Mouse (Mus musculus) MEL (cell line): ENCODE data around the gene Smug1. TPM values are rescaled to one million over a fixed set of nuclear protein-coding genes. Genes with fewer than 3 reads are reported as not detected.

Source experiments
- DNase-seq: peaks from one replicate; pipeline ENCODE4 v3.0.0; 2011; ENCODE audit warnings: low read depth, low spot score
- H3K27ac ChIP-seq: 2 replicates; pipeline ENCODE4 v1.5.1; 2012; ENCODE audit warnings: low read depth, mild to moderate bottlenecking, control low read depth, low read length, moderate library complexity; ENCODE audit not compliant: control insufficient read depth
- H3K27me3 ChIP-seq, 2 experiments: fragments of 150-350 bp in 1 of 2; sonication (generic) in 1 of 2; 2 replicates each; pipeline ENCODE4 v1.6.1; 2012; ENCODE audit warnings: low read length in 2 of 2, mild to moderate bottlenecking in 2 of 2, improper control_type of control experiment in 1 of 2, moderate library complexity in 1 of 2; ENCODE audit not compliant: insufficient read depth in 2 of 2, control insufficient read depth in 1 of 2
- H3K36me3 ChIP-seq, 2 experiments: 2 replicates each; pipeline ENCODE4 v1.6.1; 2012 to 2014; ENCODE audit warnings: low read length in 2 of 2, improper control_type of control experiment in 1 of 2, inconsistent platforms in 1 of 2, mild to moderate bottlenecking in 1 of 2; ENCODE audit not compliant: insufficient read depth in 2 of 2, control insufficient read depth in 1 of 2
- H3K4me1 ChIP-seq, 2 experiments: fragments of 150-350 bp in 1 of 2; sonication (generic) in 1 of 2; 2 replicates each; pipeline ENCODE4 v1.6.1; 2012; ENCODE audit warnings: low read length in 2 of 2, improper control_type of control experiment in 1 of 2, mild to moderate bottlenecking in 1 of 2; ENCODE audit not compliant: insufficient read depth in 2 of 2, control insufficient read depth in 1 of 2
- H3K4me3 ChIP-seq, 2 experiments: fragments of 150-350 bp in 1 of 2; sonication (generic) in 1 of 2; 2 replicates each; pipeline ENCODE4 v1.5.1; 2012; ENCODE audit warnings: low read depth in 2 of 2, low read length in 2 of 2, mild to moderate bottlenecking in 2 of 2, moderate library complexity in 2 of 2, control low read depth in 1 of 2, improper control_type of control experiment in 1 of 2; ENCODE audit not compliant: control insufficient read depth in 1 of 2, insufficient read depth in 1 of 2
- H3K79me2 ChIP-seq: 2 replicates; pipeline ENCODE4 v1.6.1; 2012; ENCODE audit warnings: mild to moderate bottlenecking, low read length, moderate library complexity; ENCODE audit not compliant: control insufficient read depth, poor library complexity, insufficient read depth
- H3K9ac ChIP-seq: 2 replicates; pipeline ENCODE4 v1.6.1; 2012; ENCODE audit warnings: low read depth, mild to moderate bottlenecking, control low read depth, low read length, moderate library complexity; ENCODE audit not compliant: control insufficient read depth, poor library complexity, severe bottlenecking
- H3K9me3 ChIP-seq: fragments of 150-350 bp; sonication (generic); replicated peaks from 2 replicates; pipeline ENCODE4 v1.6.1; 2012; ENCODE audit warnings: mild to moderate bottlenecking, low read length, improper control_type of control experiment, moderate library complexity; ENCODE audit not compliant: insufficient read depth
- CHD1 ChIP-seq: IDR thresholded peaks from 2 replicates; pipeline ENCODE4 v1.6.1; 2012; ENCODE audit warnings: low read depth, mild to moderate bottlenecking, inconsistent platforms, low read length, improper control_type of control experiment
- CTCF ChIP-seq, 3 experiments: IDR thresholded peaks in 2 of 3; conservative IDR thresholded peaks in 1 of 3; 2 replicates each; pipeline ENCODE4 v1.5.1; 2011 to 2012; ENCODE audit warnings: low read length in 3 of 3, low read depth in 2 of 3, mild to moderate bottlenecking in 2 of 3, improper control_type of control experiment in 1 of 3, inconsistent platforms in 1 of 3, mixed read lengths in 1 of 3, moderate library complexity in 1 of 3; ENCODE audit not compliant: control insufficient read depth in 1 of 3, insufficient read depth in 1 of 3, poor library complexity in 1 of 3, severe bottlenecking in 1 of 3
- E2F4 ChIP-seq: IDR thresholded peaks from 2 replicates; pipeline ENCODE4 v1.6.1; 2011; ENCODE audit warnings: low read depth, low read length, improper control_type of control experiment, borderline replicate concordance
- ELF1 ChIP-seq: IDR thresholded peaks from 2 replicates; pipeline ENCODE4 v1.6.1; 2014; ENCODE audit warnings: low read depth, mild to moderate bottlenecking, inconsistent platforms, low read length, improper control_type of control experiment, moderate library complexity
- GATA1 ChIP-seq: IDR thresholded peaks from 2 replicates; pipeline ENCODE4 v1.6.1; 2011; ENCODE audit warnings: low read depth, low read length, improper control_type of control experiment
- KAT2A ChIP-seq: conservative IDR thresholded peaks from 2 replicates; pipeline ENCODE4 v1.6.1; 2012; ENCODE audit warnings: low read depth, low read length, improper control_type of control experiment, inconsistent platforms
- MAX ChIP-seq: IDR thresholded peaks from 2 replicates; pipeline ENCODE4 v1.6.1; 2011; ENCODE audit warnings: low read length, improper control_type of control experiment
- NRF1 ChIP-seq: IDR thresholded peaks from 2 replicates; pipeline ENCODE4 v1.6.1; 2014; ENCODE audit warnings: low read depth, mild to moderate bottlenecking, inconsistent platforms, low read length, improper control_type of control experiment, moderate library complexity; ENCODE audit not compliant: poor library complexity, insufficient read depth, severe bottlenecking
- RCOR1 ChIP-seq: IDR thresholded peaks from 2 replicates; pipeline ENCODE4 v1.6.1; 2012; ENCODE audit warnings: low read depth, mild to moderate bottlenecking, inconsistent platforms, low read length, improper control_type of control experiment
- UBTF ChIP-seq: IDR thresholded peaks from 2 replicates; pipeline ENCODE4 v1.6.1; 2012; ENCODE audit warnings: low read depth, mild to moderate bottlenecking, inconsistent platforms, low read length, improper control_type of control experiment, moderate library complexity, borderline replicate concordance; ENCODE audit not compliant: insufficient read depth
- ZC3H11A ChIP-seq: IDR thresholded peaks from 2 replicates; pipeline ENCODE4 v1.6.1; 2012; ENCODE audit warnings: low read depth, mild to moderate bottlenecking, inconsistent platforms, low read length, improper control_type of control experiment
- ZKSCAN1 ChIP-seq: IDR thresholded peaks from 2 replicates; pipeline ENCODE4 v1.6.1; 2012; ENCODE audit warnings: low read depth, mild to moderate bottlenecking, inconsistent platforms, low read length, improper control_type of control experiment, moderate library complexity
- ZMIZ1 ChIP-seq: IDR thresholded peaks from 2 replicates; pipeline ENCODE4 v1.6.1; 2012; ENCODE audit warnings: low read depth, mild to moderate bottlenecking, inconsistent platforms, low read length, improper control_type of control experiment, moderate library complexity
- polyA plus RNA-seq, 2 experiments: library from polyadenylated mRNA; stranded (reverse) in 1 of 2; unstranded in 1 of 2; fragments of >175 nt in 1 of 2; fragments of >200 nt in 1 of 2; gene quantifications; 2 replicates each; pipeline versions ENCODE4 v1.2.1 to v1.2.4; 2012; ENCODE audit warnings: low replicate concordance in 2 of 2, low read depth in 1 of 2; ENCODE audit not compliant: insufficient read length in 2 of 2, insufficient read depth in 1 of 2, missing spikeins in 1 of 2
- total RNA-seq: library from RNA; depleted of rRNA; stranded (reverse); fragments of 300-350 nt; gene quantifications from 2 replicates; pipeline ENCODE4 v1.2.3, GENCODE M21; 2012

Gene Smug1
- total and polyA plus RNA-seq, 3 experiments, result 4.6 to 5.2 TPM; not detected in 1

DNA sequence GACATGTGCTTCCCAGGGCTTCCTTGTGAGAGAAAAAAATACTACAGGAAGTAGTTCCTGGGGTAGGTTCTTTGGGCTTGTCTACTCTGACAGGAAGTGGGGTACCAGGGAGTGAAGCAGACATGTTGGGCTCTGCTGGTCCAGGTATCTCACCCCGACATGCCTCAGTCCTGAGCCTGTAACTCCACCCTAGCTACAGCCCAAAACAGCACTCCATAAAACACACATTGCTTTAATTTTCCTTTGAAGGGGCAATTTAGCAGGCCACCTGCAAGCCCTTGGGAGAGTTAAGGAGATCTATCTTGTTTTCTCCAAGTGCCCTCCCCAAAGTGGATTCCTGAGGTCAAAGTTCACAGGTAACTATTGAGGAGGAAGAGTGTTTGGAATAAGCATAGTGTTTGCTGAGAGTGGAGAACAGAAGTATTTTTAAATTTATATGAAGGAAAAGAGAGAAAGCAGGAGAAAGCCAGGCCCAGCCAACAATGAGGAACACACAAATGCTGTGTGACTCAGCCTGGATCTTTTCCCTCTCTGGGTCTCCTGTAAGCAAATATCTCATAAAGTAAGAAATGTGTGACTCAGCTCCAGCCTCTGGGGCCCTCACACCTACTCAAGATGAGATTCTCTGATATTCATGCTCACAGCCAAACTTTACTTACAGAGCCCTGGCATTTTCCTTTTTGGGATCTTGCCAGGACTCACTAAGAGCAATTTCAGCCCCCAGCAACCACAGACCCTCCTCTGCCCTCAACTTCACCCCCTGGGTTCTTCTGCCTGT lies 38.6 kb downstream of the Smug1 start (continued):
- TF ChIP-seq ZKSCAN1 (no peak), GATA1 (peak; percentile 84), MAX (peak; percentile 37)
- TF ChIP-seq, all 39 proteins: peak for 9

DNA sequence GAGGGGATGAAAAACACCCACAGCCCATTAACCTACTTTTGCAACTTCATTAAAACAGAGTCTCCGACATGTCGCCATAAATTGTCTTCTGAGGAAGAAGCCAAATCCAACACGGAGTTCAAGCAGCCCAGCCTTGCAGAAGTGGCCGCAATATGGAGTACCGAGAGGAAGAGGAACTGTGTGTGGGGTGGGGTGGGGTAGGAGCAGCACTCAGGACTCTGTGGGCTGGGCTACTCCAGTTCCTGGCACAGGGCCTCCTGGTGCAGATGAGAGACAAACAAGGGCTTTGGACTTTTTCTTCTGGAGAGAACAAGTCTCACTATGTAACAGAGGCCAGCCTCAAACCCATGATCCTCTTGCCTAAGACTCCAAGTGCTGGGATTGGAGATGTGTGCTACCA lies 40.9 kb downstream of the Smug1 start:
- peaks cover 10 to 33% of the 10 kb centered on the region in 2 experiments for H3K4me1 ChIP-seq
- no peak for TF ChIP-seq CTCF (IDR thresholded peaks at IDR 0.05 in 2 of 3, conservative IDR thresholded peaks at IDR 0.05 in 1 of 3; ENCODE audit: control insufficient read depth in 1 of 3, insufficient read depth in 1 of 3, low read depth in 2 of 3, low read length in 3 of 3, poor library complexity in 1 of 3, severe bottlenecking in 1 of 3)
- TF ChIP-seq KAT2A, result no peak
- no peak for TF ChIP-seq ZC3H11A
- TF ChIP-seq ZMIZ1, result no peak
- TF ChIP-seq RCOR1, result no peak
- TF ChIP-seq CHD1, result no peak
- no peak for TF ChIP-seq ELF1
- no peak for TF ChIP-seq E2F4
- TF ChIP-seq, all 39 proteins: peak for 0
- no peaks in the 10 kb centered on the region for H3K9me3 ChIP-seq
- no peak overlapping the region; a peak in 1 of 4 replicates for H3K4me3 ChIP-seq
- no peak overlapping the region for H3K27ac ChIP-seq
- no peaks in the 10 kb centered on the region for H3K79me2 ChIP-seq
- DNase-seq, result peak; percentile 72
- peaks cover 1 to 9% of the 10 kb centered on the region in 2 experiments; a peak in 2 of 4 replicates for H3K27me3 ChIP-seq
- no peak overlapping the region for H3K9ac ChIP-seq
- H3K36me3 ChIP-seq, result peaks cover 0 to 28% of the 10 kb centered on the region in 2 experiments; a peak in 2 of 4 replicates

DNA sequence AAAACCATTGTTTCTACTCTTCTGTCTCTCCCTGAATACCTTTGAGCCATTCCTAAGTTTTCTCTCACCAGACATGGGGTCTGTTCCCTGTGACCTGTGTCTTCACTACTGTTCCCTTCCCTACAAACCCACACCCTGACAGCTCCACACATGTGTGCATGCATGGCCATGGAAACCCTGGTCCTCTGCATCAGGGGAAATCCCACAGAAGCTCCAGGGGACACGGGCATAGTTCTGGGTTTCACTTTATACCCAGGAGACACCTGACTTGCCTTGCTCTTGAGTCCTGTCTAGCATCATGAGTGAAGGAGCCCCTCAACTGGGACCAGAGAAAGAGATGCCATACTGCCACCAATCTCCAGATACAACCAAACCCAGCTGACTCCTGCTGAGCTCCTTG lies 42.6 kb downstream of the Smug1 start:
- Histone ChIP-seq H3K79me2 (no peaks in the 10 kb centered on the region), H3K9me3 (no peaks in the 10 kb centered on the region), H3K36me3 (peaks cover 0 to 26% of the 10 kb centered on the region in 2 experiments; a peak in 2 of 4 replicates), H3K9ac (no peak overlapping the region), H3K27ac (no peak overlapping the region), H3K27me3 (peaks cover 1 to 20% of the 10 kb centered on the region in 2 experiments; a peak in 3 of 4 replicates), H3K4me1 (peaks cover 10 to 31% of the 10 kb centered on the region in 2 experiments), H3K4me3 (no peak overlapping the region)
- no peak for TF ChIP-seq UBTF
- no peak for TF ChIP-seq NRF1
- DNase-seq, result no peak
